In the genomic region with DNA sequence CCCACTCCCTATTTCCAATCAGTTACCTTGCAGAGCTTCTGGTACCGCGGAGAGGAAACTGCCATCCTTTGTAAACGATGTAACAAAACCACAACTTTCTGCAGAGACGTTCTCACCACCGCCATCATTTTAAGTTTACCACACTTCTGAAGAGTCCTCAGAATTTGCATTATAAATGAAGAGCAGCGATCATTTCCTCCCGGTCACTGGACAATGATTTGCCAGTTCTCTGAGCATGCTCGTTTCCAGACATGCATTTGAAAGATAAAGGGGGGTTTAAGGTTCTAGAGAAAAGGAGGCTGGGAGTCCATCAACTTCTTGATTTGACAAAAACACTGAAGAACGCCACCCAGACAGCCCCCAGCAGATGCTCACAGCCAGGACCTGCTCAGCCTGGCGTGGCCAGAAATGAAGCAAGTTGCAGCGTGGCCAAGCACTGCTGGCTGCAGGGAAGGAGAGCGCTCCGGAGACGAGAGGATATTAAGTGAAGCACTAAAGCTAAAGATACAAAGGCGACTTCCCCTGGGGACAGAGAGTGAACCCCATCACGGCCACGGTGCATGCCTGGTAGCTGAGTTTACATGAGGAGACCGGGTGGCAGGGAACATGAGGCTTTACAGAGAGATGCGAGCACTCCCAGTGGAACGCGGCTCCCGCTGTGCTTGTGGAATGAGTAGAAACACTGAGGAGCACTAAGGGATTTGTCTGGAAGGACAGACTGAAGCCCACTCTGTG, we compare ENCODE assay signal across 8 mouse cellular contexts.
DNase-seq lines count a peak whose midpoint lies in the region; ATAC-seq and TF ChIP-seq lines count a peak whose summit lies in the region.

No protein-coding gene starts in this region.

- no peaks in the 10 kb centered on the region for H3K27me3 ChIP-seq in kidney, postnatal 0 days (ENCODE audit: insufficient read depth, low read length)
- H3K27me3 ChIP-seq in forebrain, embryonic 12.5 days = no peaks in the 10 kb centered on the region
- no peaks in the 10 kb centered on the region for H3K27me3 ChIP-seq in midbrain, embryonic 14.5 days (ENCODE audit: control insufficient read depth, insufficient read depth, low read length)

- no peak for TF ChIP-seq CTCF in kidney, postnatal 0 days (IDR thresholded peaks at IDR 0.05; ENCODE audit: low read depth)

- 17% methylated on average over 22 of the region's 22 CpGs for WGBS in kidney, postnatal 0 days
- WGBS in forebrain, embryonic 12.5 days = 2% methylated on average over 22 of the region's 22 CpGs
- WGBS in midbrain, embryonic 14.5 days = 2% methylated on average over 22 of the region's 22 CpGs

- peak overlapping the region; percentile 38 for H3K4me2 ChIP-seq in kidney, postnatal 0 days (ENCODE audit: low read length)
- peak overlapping the region; percentile 73 for H3K4me2 ChIP-seq in forebrain, embryonic 12.5 days
- H3K4me2 ChIP-seq in midbrain, embryonic 14.5 days (ENCODE audit: low read length) = peak overlapping the region; percentile 82

- no peaks in the 10 kb centered on the region for H3K9me3 ChIP-seq in kidney, postnatal 0 days (replicated peaks; ENCODE audit: low read length)
- no peaks in the 10 kb centered on the region for H3K9me3 ChIP-seq in forebrain, embryonic 12.5 days
- no peaks in the 10 kb centered on the region for H3K9me3 ChIP-seq in midbrain, embryonic 14.5 days (ENCODE audit: control insufficient read depth, low read length)

- H3K27ac ChIP-seq in kidney, postnatal 0 days = no peak overlapping the region
- H3K27ac ChIP-seq in forebrain, embryonic 12.5 days = no peak overlapping the region
- peak overlapping the region; percentile 66 for H3K27ac ChIP-seq in midbrain, embryonic 14.5 days (replicated peaks; ENCODE audit: low read depth, low read length)

- H3K4me3 ChIP-seq in kidney, postnatal 0 days (replicated peaks; ENCODE audit: low read depth, low read length) = 0 out of 2 replicates have a peak overlapping the region, but pooled peaks have one; percentile 0
- H3K4me3 ChIP-seq in forebrain, embryonic 12.5 days (replicated peaks) = peak overlapping the region; percentile 40
- H3K4me3 ChIP-seq in midbrain, embryonic 14.5 days (replicated peaks; ENCODE audit: low read depth, low read length) = peak overlapping the region; percentile 44

- peak; percentile 24 for DNase-seq in kidney, postnatal 0 days (ENCODE audit: low spot score)
- no peak for DNase-seq in kidney, adult 8-10 months
- peak; percentile 75 for DNase-seq in brain, adult 2 months (ENCODE audit: low read depth, low spot score)
- DNase-seq in layer of hippocampus, adult 8-10 months (ENCODE audit: low spot score in 2 of 2) = peak; percentile 22 to 45
- DNase-seq in midbrain, embryonic 14.5 days = peak; percentile 79
- DNase-seq in MN1 (ENCODE audit: low spot score) = no peak

- ATAC-seq in kidney, postnatal 0 days (replicated peaks; ENCODE audit: low FRiP score, low read depth) = no peak
- ATAC-seq in forebrain, embryonic 12.5 days (ENCODE audit: low FRiP score) = peak; percentile 60
- ATAC-seq in midbrain, embryonic 14.5 days (ENCODE audit: low FRiP score, low TSS enrichment) = peak; percentile 46
- no peak for ATAC-seq in erythroblast, adult 5-6 weeks (replicated peaks; ENCODE audit: low FRiP score, poor library complexity, severe bottlenecking)

- H3K36me3 ChIP-seq in kidney, postnatal 0 days (ENCODE audit: insufficient read depth, low read length) = no peaks in the 10 kb centered on the region
- H3K36me3 ChIP-seq in forebrain, embryonic 12.5 days (replicated peaks) = no peaks in the 10 kb centered on the region
- no peaks in the 10 kb centered on the region for H3K36me3 ChIP-seq in midbrain, embryonic 14.5 days (ENCODE audit: control insufficient read depth, insufficient read depth, low read length)

- H3K9ac ChIP-seq in kidney, postnatal 0 days (ENCODE audit: low read depth, low read length) = no peak overlapping the region
- peak overlapping the region; percentile 54 for H3K9ac ChIP-seq in forebrain, embryonic 12.5 days
- peak overlapping the region; percentile 70 for H3K9ac ChIP-seq in midbrain, embryonic 14.5 days (replicated peaks; ENCODE audit: low read length)

- no peaks in the 10 kb centered on the region for H3K4me1 ChIP-seq in kidney, postnatal 0 days (replicated peaks; ENCODE audit: insufficient read depth, low read length)
- H3K4me1 ChIP-seq in forebrain, embryonic 12.5 days = peaks cover 11% of the 10 kb centered on the region; the same call in 1 of the 2 replicates
- peaks cover 4% of the 10 kb centered on the region; the same call in 1 of the 2 replicates for H3K4me1 ChIP-seq in midbrain, embryonic 14.5 days (ENCODE audit: control insufficient read depth, insufficient read depth, low read length)

Comparison
In these comparisons a context has a peak if more than half of its experiments do, and no peak if none do; other contexts are left out.
1. DNase-seq: peak in kidney, postnatal 0 days (single experiment), brain, adult 2 months (single experiment), layer of hippocampus, adult 8-10 months (2 of 2) and midbrain, embryonic 14.5 days (single experiment); none in kidney, adult 8-10 months (0 of 2) and MN1 (single experiment).
2. ATAC-seq: peak in forebrain, embryonic 12.5 days (single experiment) and midbrain, embryonic 14.5 days (single experiment); none in kidney, postnatal 0 days (single experiment) and erythroblast, adult 5-6 weeks (single experiment).
3. Peak in every context shown above with its lines, with median percentiles within 50 percentile points of each other: H3K4me2 ChIP-seq and H3K4me3 ChIP-seq.